Mouse (Mus musculus) left cerebral cortex, adult 18-20 months (tissue): ENCODE measurements around the gene Cntd1. TPM values are rescaled to one million over a fixed set of nuclear protein-coding genes. Genes with fewer than 3 reads are reported as not detected.
"Not testable (repeated sequence)": the region's sequence is repeated elsewhere in the genome, so short reads cannot be mapped to it uniquely, and the experiment has no call there.

ENCODE experiments used
- DNase-seq, 2 experiments: peaks; one replicate each; pipeline ENCODE4 v3.0.0; 2021 to 2022; ENCODE audit warnings: low spot score in 2 of 2, mixed read lengths in 1 of 2
- total RNA-seq, 2 experiments: library from RNA; stranded (reverse); gene quantifications; 2 replicates each; pipeline ENCODE4 v1.2.3; 2021

The Cntd1 gene
- total RNA-seq, 2 experiments from 2014 or later, result 0.46 to 0.56 TPM

GRCm38 (mm10) chr11:101330371-101330924, 51.6 kb downstream of the Cntd1 start, which contains the start of gene Aoc3:
Gene Aoc3 (plus strand): TSS chr11:101330605.
- DNase-seq, result no peak

DNA sequence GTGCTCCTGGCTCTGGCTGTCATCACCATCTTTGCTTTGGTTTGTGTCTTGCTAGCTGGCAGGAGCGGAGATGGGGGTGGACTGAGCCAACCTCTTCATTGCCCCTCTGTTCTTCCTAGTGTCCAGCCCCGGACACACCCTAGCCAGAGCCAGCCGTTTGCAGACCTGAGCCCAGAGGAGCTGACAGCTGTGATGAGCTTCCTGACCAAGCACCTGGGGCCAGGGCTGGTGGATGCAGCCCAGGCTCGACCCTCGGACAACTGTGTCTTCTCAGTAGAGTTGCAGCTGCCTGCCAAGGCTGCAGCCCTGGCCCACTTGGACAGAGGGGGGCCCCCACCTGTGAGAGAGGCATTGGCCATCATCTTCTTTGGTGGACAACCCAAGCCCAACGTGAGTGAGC, 52.1 kb downstream of the Cntd1 start:
- DNase-seq, result not testable (repeated sequence)

GRCm38 (mm10) chr11:101332537-101332936, 53.7 kb downstream of the Cntd1 start:
- no peak for DNase-seq

DNA sequence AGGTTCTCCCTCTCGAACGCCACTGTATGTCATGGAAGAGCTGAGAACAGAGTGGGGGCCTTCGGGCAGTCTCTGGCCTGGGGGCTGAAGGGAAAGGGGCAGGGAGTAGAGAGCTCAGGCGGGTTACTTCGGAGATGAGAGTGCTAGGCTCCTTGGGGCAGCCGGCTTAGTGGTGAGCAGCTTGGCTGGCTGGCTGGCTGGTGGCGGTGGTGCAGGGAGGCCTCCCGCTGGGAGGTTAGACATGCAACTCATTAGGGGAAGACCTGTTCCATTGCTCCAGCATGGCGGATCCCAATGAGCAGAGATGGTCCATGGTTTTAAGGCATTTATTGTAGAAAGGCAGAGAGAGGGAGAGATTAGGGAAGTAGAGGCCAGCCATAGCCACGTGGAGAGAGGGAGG, 55.2 kb downstream of the Cntd1 start:
- DNase-seq, result no peak

DNA sequence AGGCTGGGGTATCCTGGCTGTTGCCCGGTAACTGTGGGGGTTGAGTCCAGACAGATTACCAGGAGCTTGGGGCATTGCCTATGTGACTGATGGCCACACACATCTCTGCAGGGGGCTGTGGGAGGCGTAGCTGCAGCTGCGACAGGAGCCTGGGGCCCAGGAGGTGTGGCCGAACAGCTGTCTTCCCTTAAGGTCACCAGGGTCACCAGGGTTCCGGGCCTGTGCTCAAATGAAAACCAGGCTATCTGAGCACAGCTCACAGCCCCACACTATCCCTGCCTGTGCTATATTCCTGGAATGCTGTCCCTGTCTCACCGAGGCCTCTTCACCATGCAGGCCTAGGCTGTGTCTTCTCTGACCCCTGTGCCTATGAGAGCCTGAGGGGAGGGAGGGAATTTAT, 55.7 kb downstream of the Cntd1 start:
- no peak for DNase-seq

- no peak for DNase-seq
Observed at GRCm38 (mm10) chr11:101335685-101336084, 56.9 kb downstream of the Cntd1 start.

DNA sequence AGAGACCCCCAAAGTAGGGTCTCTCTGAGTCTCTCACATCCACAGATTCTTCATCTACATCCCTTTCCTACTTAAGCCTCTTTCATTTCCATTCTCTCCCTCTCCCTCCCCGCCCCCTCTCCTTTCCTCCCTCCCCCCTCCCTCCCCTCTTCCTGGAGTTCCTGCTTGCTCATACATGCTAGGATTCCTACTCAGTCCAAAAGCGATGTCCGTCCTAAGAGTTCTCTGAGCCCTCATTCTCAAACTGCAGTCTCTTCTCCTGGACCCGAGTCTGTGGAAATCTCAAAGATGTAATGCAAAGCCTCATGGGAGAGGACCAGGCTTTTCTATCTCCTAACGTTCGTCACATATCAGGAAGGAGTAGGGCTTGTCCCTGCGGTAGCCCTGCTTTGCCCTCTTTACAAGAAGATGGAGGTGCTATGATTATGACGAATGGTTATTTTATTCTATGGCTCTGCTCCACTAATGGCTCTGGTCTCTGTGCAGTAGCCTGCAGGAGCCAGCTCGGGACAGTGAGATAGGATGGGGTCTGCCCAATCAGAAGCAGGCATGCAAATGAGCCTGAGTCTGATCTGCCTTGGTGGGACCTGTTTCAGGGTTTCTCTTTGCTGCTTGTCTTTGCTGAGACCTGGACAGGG, 59.4 kb downstream of the Cntd1 start:
- no peak for DNase-seq

Other genes with a start within 250 kb of the Cntd1 start
- gene Naglu, start 209.0 kb upstream of the Cntd1 start, total RNA-seq, result 1 to 10 TPM; 7.0 to 7.9 TPM
- under 1 TPM; 0.59 to 0.91 TPM for gene Hsd17b1, start 200.6 kb upstream of the Cntd1 start, total RNA-seq
- gene Coasy, start 196.4 kb upstream of the Cntd1 start, total RNA-seq, result 10 to 100 TPM; 22.5 to 24.6 TPM
- gene Mlx, start 191.7 kb upstream of the Cntd1 start, total RNA-seq, result 10 to 100 TPM; 39.5 to 46.6 TPM
- gene Psmc3ip, start 183.6 kb upstream of the Cntd1 start, total RNA-seq, result 1 to 10 TPM; 3.0 to 3.6 TPM
- 10 to 100 TPM; 53.9 to 57.8 TPM for gene Retreg3, start 159.1 kb upstream of the Cntd1 start, total RNA-seq
- gene Tubg1, start 159.1 kb upstream of the Cntd1 start, total RNA-seq, result 10 to 100 TPM; 44.5 to 53.3 TPM
- 10 to 100 TPM; 48.6 to 54.5 TPM for gene Tubg2, start 123.1 kb upstream of the Cntd1 start, total RNA-seq
- 100 to 1,000 TPM; 158 to 160 TPM for gene Cntnap1, start 108.5 kb upstream of the Cntd1 start, total RNA-seq
- gene Plekhh3, start 107.7 kb upstream of the Cntd1 start, total RNA-seq, result 10 to 100 TPM; 14.2 to 16.7 TPM
- under 1 TPM in 1 of 2 experiments, not detected in 1; 0.28 TPM for gene Ccr10, start 103.6 kb upstream of the Cntd1 start, total RNA-seq
- gene Ezh1, start 52.5 kb upstream of the Cntd1 start, total RNA-seq, result 10 to 100 TPM; 55.7 to 62.7 TPM
- gene Ramp2, start 33.0 kb upstream of the Cntd1 start, total RNA-seq, result 10 to 100 TPM; 31.4 to 37.8 TPM
- 10 to 100 TPM; 56.8 to 65.8 TPM for gene Vps25, start 25.3 kb upstream of the Cntd1 start, total RNA-seq
- 1 to 10 TPM; 7.0 to 8.8 TPM for gene Wnk4, start 18.4 kb upstream of the Cntd1 start, total RNA-seq
- gene Coa3, start 102 bp downstream of the Cntd1 start, total RNA-seq, result 100 to 1,000 TPM; 103 to 112 TPM
- gene Becn1, start 23.3 kb downstream of the Cntd1 start, total RNA-seq, result 100 to 1,000 TPM; 202 to 214 TPM
- 100 to 1,000 TPM; 128 to 131 TPM for gene Psme3, start 37.2 kb downstream of the Cntd1 start, total RNA-seq
- gene Aoc2, start 46.1 kb downstream of the Cntd1 start, total RNA-seq, result 1 to 10 TPM; 5.4 to 6.9 TPM
- under 1 TPM; 0.61 to 0.74 TPM for gene Aoc3, start 51.6 kb downstream of the Cntd1 start, total RNA-seq
- not detected for gene G6pc, start 88.5 kb downstream of the Cntd1 start, total RNA-seq
- 10 to 100 TPM; 47.6 to 48.8 TPM for gene Aarsd1, start 138.6 kb downstream of the Cntd1 start, total RNA-seq
- gene Gm27029, start 145.8 kb downstream of the Cntd1 start, total RNA-seq, result 1 to 10 TPM; 8.2 to 8.6 TPM
- gene Rundc1, start 146.1 kb downstream of the Cntd1 start, total RNA-seq, result 10 to 100 TPM; 40.9 to 46.9 TPM
- 1 to 10 TPM; 4.1 to 4.5 TPM for gene Ptges3l, start 146.3 kb downstream of the Cntd1 start, total RNA-seq
- 10 to 100 TPM; 51.0 to 52.1 TPM for gene Rpl27, start 163.3 kb downstream of the Cntd1 start, total RNA-seq
- 1 to 10 TPM; 2.6 to 3.2 TPM for gene Ifi35, start 169.4 kb downstream of the Cntd1 start, total RNA-seq
- 100 to 1,000 TPM; 158 to 161 TPM for gene Rnd2, start 186.0 kb downstream of the Cntd1 start, total RNA-seq
- 10 to 100 TPM; 37.9 to 44.5 TPM for gene Vat1, start 187.2 kb downstream of the Cntd1 start, total RNA-seq